Mouse (Mus musculus) stomach, adult 2 months (tissue): ENCODE measurements around the gene Olfr1192-ps1. TPM values are rescaled to one million over a fixed set of nuclear protein-coding genes. Genes with fewer than 3 reads are reported as not detected.

ENCODE experiments used
- polyA plus RNA-seq: library from polyadenylated mRNA; depleted of rRNA; stranded (reverse); fragments of >200 nt; gene quantifications from 2 replicates; pipeline ENCODE4 v1.2.3, GENCODE M21; 2012; rRNA removed

Gene Olfr1192-ps1
- polyA plus RNA-seq, result not detected in 2 replicates

GRCm38 (mm10) chr2:88648209-88648608 lies at the start of gene Olfr1192-ps1:
Gene Olfr1192-ps1, plus strand, starts transcription at chr2:88648509.

GRCm38 (mm10) chr2:88640242-88640641 lies 8.1 kb upstream of the Olfr1192-ps1 start, which contains the start of gene Olfr1191-ps1:
Gene Olfr1191-ps1, plus strand, starts transcription at chr2:88640542.

GRCm38 (mm10) chr2:88675328-88675727 lies 27.0 kb downstream of the Olfr1192-ps1 start, which contains the start of gene Olfr1193:
Gene Olfr1193, plus strand, starts transcription at chr2:88675628.

GRCm38 (mm10) chr2:88689087-88689486 lies 40.8 kb downstream of the Olfr1192-ps1 start, which contains the start of gene Olfr1195:
Gene Olfr1195, minus strand, starts transcription at chr2:88689187.

GRCm38 (mm10) chr2:88704497-88704896 lies 56.2 kb downstream of the Olfr1192-ps1 start, which contains the start of gene Olfr1196:
Gene Olfr1196, minus strand, starts transcription at chr2:88704597.

Other genes with a start within 250 kb of the Olfr1192-ps1 start
- not detected in 2 replicates for gene Olfr1179, start 242.1 kb upstream of the Olfr1192-ps1 start, polyA plus RNA-seq
- gene Olfr1180, start 229.4 kb upstream of the Olfr1192-ps1 start, polyA plus RNA-seq, result not detected in 2 replicates
- gene Olfr1181, start 222.3 kb upstream of the Olfr1192-ps1 start, polyA plus RNA-seq, result not detected in 2 replicates
- gene Gm13757, start 199.4 kb upstream of the Olfr1192-ps1 start, polyA plus RNA-seq, result not detected in 2 replicates
- gene Olfr1183, start 193.6 kb upstream of the Olfr1192-ps1 start, polyA plus RNA-seq, result not detected in 2 replicates
- not detected in 2 replicates for gene Olfr1184, start 164.9 kb upstream of the Olfr1192-ps1 start, polyA plus RNA-seq
- gene Olfr1185-ps1, start 155.2 kb upstream of the Olfr1192-ps1 start, polyA plus RNA-seq, result not detected in 2 replicates
- not detected in 2 replicates for gene Olfr1186, start 130.0 kb upstream of the Olfr1192-ps1 start, polyA plus RNA-seq
- gene Olfr1188, start 91.6 kb upstream of the Olfr1192-ps1 start, polyA plus RNA-seq, result not detected in 2 replicates
- not detected in 2 replicates for gene Olfr1189, start 62.1 kb upstream of the Olfr1192-ps1 start, polyA plus RNA-seq
- not detected in 2 replicates for gene Olfr1191-ps1, start 8.0 kb upstream of the Olfr1192-ps1 start, polyA plus RNA-seq
- gene Olfr1193, start 27.1 kb downstream of the Olfr1192-ps1 start, polyA plus RNA-seq, result not detected in 2 replicates
- not detected in 2 replicates for gene Olfr1195, start 40.7 kb downstream of the Olfr1192-ps1 start, polyA plus RNA-seq
- gene Olfr1196, start 56.1 kb downstream of the Olfr1192-ps1 start, polyA plus RNA-seq, result not detected in 2 replicates
- gene Olfr1197, start 83.9 kb downstream of the Olfr1192-ps1 start, polyA plus RNA-seq, result not detected in 2 replicates
- not detected in 2 replicates for gene Olfr1198, start 102.9 kb downstream of the Olfr1192-ps1 start, polyA plus RNA-seq
- gene Olfr1199, start 112.0 kb downstream of the Olfr1192-ps1 start, polyA plus RNA-seq, result not detected in 2 replicates
- not detected in 2 replicates for gene Olfr1200, start 122.0 kb downstream of the Olfr1192-ps1 start, polyA plus RNA-seq
- gene Olfr1201, start 144.5 kb downstream of the Olfr1192-ps1 start, polyA plus RNA-seq, result not detected in 2 replicates
- not detected in 2 replicates for gene Olfr1202, start 166.0 kb downstream of the Olfr1192-ps1 start, polyA plus RNA-seq
- not detected in 2 replicates for gene Olfr1205, start 181.2 kb downstream of the Olfr1192-ps1 start, polyA plus RNA-seq
- not detected in 2 replicates for gene Olfr1204, start 200.8 kb downstream of the Olfr1192-ps1 start, polyA plus RNA-seq
- not detected in 2 replicates for gene Olfr1206, start 214.7 kb downstream of the Olfr1192-ps1 start, polyA plus RNA-seq